Mouse (Mus musculus): ENCODE measurements around the gene Fxyd1. TPM values are rescaled to one million over a fixed set of nuclear protein-coding genes. Genes with fewer than 3 reads are reported as not detected.

The Fxyd1 gene
- total RNA-seq, 1 experiment from 2014 or later = 151 TPM

DNA sequence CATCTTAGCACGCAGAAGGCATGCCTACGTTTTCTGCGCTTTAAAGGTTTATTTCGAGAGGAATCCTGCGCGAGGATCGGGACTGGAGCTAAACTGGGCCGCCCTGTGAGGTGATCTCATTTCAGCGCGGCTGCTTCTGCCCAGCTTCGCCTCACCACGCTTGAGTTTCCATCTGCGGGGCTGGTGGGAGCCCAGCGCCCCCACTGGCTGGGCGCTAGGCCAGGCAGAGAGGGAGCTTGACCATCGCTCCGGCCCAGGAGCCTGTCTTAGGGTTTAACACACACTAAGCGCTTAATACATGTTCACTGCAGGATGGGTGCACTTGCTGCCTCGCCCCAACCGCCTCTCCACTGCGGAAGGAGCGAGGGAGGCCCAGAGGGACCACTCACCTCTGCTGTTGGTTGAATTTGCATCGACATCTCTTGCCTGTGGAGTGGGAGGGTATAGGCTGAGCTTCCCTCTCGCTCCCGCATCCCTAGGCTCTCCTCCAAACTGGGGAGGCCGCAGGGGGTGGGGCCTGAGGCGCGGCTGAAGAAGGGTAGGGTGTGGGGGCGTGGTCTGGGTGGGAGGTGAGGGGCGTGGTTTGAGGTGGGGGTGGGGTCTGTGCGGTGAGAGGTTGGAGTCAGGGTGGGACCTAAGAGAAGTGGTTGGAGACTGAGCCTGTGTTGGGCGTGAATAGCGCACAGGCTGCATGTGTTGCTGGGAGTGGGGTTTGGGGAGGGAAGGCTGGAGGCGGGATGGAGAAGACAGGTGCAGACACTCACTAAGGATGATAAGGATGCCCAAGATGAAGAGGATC lies 4.2 kb downstream of the Fxyd1 start:
- DNase-seq = no peak

DNA sequence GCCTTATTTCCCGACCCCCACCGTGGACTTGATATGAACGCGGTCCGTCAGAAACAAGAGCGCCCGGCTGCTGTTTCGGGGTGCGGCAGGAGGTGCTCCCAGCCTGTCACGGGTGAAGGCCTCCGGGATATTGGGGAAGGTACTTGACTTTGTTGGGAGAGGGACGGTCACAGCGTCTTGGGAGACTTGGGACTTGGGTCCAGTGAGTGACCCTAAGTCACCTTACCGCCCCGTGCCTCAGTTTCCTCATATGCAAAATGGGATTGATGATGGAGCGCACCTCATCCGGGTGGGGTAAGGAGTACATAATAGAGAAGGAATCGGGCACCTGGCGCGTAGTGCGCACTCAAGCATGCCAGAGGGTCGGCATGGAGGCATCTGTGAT lies 4.8 kb downstream of the Fxyd1 start:
- DNase-seq = no peak

DNA sequence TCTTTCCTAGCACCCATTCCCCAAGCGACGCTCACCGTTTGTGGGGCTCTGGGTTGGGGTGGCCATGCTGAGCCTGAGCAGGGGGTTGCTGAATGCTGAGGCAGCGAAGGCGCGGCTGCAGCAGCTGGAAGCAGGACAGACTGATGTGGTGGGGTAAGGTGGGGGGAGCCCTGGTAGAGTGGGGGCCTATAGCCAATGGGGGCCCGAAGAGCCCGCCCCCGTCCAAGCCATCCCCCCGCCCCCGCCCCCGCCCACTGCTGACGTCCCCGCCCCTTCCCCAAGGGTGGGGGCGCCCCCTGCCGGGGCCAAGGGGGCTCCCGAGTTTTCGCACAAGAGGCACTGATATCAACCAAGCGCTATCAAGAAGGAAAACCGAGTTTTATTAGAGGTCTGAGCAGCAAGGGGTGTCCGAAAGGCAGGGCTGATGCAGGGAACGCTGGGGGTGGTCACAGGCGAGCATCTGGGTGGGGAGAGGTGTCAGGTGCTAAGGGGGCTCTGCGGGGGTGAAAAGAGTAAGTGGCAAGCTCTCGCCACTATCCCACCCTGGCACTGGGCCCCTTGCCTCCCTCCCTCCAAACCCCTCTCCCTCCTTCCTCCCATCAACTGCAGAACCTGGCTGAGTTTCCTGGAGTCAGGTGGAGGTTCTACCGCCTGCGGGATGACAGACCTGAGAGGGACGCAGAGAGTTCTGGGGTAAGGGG lies 5.5 kb downstream of the Fxyd1 start, which contains the start of gene Fxyd7:
Gene Fxyd7 (minus strand): TSS at position 147 of the 701 bp plus-strand sequence.
- no peak for DNase-seq

DNA sequence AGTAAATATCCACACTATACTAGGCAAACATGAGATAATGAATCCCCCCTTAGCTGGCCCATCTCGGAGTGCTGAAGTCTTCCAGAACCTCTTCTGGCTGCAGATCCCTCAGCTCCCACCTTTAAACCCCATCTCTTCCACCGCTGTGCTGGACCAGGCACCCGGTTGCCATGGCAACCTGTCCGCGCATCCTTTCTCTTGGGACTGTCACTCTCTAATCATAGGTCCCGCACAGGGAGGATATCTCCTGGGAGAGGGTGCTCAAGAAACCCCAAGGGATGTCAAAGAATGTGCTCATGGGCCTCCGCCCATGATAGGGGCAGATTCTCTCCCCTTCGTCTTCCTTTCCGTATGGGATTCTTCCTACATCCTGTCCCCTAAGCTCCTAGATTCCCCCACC lies 6.1 kb downstream of the Fxyd1 start:
- DNase-seq = no peak

DNA sequence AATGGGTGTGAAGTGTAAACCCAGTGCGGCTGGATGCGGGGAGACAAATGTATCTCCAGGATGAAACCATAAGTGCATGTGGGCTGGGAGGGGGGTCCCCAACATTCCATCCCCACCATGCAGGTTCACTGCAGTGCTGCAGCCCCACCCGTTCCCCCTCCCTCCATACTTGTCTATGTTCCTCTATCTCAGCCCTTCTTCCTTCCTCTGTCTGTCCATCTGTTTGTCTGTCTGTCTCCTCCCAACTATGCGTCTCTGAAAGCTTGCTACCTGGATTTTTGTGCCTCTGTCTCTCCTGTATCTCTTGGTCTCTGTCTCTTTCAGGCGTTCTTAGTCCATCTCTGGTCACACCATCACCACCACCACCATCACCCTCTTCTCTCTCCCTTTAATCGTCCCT lies 6.5 kb downstream of the Fxyd1 start:
- no peak for DNase-seq

DNA sequence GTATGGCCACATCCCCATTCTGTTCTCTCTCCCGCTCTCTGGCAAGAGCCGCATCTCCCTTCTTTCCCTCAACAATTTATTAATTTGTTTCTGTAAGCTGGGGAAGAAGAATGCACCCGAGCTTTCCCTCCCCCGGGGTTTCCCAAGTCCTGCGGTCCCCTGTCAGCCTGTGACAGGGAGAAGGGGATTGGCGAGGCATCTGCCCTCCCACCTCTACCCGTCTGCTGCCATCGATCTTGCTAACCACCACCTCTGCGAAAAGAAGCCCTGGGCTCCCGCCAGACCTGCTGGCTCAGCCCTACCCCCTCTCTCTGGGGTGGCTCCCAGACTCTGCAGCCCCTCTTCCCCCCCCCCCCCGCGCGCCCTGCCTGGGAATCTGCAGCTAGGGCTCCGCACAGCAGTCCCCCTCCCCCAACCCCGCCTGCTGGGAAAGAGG lies 7.1 kb downstream of the Fxyd1 start:
- no peak for DNase-seq

DNA sequence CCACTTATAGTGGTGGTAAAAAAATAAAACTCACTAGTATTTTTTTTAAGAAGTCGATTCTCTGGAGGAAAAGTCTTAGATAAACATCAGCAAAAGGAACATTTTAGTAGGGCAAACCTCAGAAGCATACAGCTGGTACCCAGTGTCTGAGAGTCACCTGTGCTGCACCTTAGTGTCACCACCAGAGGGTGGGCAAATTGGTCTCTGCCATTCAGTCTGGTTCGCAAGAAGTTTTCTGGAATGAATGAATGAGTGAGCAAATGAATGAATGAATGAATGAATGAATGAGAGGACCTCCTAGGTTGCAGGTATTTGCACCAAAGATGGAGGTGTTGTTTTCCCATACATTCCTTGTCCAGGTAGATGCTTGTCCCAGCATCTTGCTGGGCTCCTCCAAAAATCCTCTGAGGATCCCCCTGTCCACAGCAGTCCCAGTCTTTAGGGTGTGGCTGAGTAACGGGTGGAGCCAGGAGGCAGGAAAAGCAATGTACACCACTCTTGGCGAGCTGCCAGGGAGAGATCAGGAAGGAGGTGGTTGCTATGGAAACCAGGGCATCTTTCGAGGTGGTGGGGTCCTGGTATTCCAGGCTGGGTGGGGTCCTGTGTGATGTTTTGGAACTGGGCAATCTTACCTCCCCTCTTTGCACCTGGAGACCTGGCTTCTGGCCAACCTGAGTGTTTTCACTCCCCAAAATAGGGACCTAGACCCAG lies 7.7 kb downstream of the Fxyd1 start:
- DNase-seq = no peak

DNA sequence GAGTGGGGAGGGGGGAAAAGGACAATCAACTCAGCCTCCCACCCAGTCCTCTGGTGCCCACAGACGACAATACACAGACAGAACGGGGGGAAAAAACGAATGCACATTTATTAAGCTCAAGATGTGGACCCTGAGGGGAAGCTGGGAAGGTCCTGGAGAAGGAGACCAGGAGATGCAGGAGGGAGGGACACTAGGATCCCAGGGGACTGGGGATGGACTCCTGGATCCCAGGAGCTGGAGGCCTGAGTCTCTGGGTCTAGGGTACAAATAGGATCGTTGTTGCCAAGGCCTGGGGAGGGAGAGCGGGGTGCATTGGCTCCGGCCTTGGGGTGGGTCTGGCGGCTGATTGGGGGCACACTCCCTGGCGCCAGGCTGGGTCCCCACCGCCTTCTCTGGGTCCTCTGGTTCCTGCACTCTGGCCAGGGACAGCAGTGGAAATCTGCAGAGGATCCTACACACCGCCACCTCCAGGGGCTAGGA lies 14.5 kb downstream of the Fxyd1 start, which contains the start of gene Fxyd5:
Gene Fxyd5 (minus strand): TSS at position 51 of the 480 bp plus-strand sequence.
- DNase-seq = no peak

DNA sequence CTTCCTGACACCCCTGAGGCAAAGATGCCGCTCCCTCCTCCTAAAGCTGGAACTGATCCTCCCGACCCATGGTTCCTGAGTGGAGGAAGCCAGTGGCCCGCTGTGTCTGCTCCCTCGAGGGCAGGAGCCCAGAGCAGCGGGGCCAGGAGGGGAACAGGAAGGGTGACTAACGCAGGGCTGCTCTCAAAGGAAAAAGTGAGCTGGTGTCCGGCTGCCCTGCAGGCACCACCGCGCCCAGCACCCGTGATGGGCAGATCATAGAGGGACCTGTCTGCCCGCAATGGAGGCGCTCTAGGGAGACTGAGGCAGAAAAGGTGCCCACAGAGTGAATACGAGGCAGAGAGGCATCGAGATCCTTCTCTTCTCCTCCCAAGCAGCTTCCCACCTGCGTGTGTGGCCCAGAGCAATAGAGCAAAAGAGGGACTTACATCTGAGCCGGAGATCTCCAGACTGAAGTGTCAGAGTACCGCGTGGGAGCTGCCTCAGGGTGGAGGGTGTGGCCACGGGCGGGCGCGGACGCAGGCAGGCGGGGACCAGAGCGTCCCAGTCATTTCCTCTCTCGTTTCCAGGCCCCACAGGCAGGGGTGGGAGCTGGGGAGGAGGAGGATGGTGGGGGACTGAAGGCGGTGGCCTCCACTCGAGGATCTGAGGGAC lies 15.2 kb downstream of the Fxyd1 start:
- DNase-seq = peak; percentile 65

DNA sequence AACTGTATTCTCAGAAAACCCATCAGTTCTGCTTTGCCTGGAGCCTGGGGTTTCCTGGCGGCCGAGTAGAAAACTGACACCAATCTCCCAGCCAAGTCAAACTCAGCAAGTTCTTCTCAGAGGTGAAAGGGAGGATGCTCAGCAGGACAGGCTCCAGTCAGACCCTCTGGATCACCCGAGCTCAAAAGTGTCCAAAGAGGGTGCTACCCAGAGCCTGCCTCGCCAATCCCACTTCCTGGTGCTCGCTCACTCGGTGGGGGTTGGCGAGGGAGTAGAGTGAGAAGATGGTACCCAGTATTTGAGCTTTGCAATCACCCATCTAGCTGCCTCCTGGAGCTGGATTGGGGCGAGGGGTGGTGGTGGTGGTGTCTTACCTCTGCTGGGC lies 16.0 kb downstream of the Fxyd1 start:
- DNase-seq = no peak

DNA sequence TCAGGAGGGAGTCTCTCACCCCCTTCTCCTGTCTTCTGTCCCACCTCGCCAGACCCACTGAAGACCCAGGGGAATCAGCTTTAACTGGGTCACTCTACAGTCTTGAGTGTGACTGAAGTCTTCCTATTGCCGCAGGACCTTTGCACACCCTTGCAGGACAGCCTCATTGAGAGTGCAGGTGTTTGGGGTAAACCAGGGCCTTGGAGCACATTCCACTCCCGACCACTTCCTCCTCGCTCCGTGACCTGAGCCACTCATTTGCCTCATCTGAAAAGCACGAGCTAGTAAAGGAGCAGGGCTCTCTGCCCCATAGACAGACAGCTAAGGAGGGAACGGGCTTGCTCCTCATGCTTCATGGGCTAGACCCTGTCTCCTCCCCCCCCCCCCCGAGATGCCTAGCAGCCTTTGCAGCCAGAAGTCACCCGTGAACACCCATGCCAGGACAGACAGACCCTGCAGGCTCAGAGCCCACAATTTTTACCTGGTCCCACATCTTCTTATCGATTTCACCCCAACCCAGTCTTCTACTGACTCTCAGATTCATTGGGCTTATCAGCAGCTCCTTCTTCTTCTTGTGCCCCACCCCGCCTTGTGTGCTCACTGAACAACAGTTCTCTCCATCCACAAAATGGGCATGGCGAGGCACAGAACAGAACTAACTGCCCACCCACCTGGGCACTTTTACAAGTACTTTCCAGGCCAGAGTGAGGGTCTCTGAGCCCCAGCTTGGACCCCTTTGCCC lies 16.5 kb downstream of the Fxyd1 start:
- DNase-seq = no peak

DNA sequence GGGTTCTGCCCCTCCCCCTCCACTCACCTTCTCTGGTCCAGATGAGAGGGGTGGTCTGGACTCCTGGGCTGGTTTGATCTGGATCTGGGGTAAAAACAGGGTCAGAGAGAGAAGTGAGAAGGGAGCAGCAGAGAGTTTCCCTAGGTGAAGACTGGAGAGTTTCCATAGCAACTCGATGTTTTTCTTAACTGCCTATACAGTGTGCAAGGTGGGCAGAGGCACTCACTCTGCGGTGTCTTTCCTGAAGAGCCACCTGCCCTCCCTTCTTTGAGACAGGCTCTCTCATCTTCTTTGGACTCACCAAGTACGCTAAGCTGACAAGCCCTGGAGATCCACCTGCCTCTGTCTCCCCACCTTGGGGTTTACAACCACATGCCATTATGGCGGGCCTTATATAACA lies 18.0 kb downstream of the Fxyd1 start:
- DNase-seq = no peak

DNA sequence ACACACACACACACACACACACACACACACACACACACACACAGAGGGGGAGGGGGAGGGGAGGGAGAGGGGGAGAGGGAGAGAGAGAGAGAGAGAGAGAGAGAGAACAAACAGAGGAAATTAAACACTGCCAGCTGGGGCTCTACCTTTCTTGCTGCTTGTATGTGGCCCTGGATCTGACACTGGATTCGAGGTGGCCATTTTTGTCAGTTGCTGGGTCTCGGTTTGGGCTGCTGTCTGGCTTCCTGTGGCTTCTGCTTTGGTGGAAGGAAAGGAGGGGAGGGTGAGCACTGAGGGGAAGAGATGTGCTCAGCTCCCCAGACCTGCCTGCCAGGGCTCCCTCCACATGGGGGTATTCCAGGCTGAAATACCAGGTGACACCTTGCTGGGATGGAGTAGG lies 19.3 kb downstream of the Fxyd1 start:
- DNase-seq = no peak

DNA sequence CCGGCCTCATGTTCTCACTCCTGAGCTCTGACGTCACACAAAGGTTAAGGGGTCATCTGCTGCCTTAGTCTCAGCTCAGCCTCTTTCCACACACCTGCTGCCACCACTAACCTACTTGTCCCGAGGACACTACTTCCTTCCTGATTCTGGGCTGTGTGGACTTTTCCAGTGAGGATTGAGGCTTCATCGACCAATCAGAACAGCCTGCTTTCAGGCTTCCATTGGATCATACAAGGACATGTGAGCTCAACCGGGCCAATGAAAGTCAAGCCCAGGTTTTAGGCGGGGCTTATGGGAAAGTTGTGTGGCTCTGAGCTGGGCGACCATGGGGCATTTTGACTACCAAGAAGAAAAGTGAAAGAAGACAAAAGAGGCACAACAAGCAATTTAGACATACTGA lies 20.1 kb downstream of the Fxyd1 start:
- DNase-seq = no peak

DNA sequence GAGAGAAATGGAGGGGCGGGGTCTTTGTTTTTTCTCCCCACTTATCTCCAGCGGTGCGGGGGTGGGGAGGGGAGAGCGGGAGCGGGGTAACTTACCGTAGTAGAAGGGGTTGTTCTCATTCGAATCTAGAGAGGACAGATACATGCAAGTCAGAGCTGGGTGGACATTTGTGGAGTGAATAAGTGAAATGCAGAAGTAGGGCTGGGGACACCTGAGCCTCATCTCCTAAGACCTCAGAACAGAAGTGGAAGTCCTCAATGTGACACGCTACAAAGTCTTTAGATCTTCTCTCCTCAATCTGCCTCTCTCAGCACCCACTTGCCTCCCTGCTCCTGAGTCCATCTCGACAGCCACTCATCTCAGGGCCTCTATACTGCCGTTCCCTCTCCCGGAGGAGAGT lies 21.7 kb downstream of the Fxyd1 start:
- DNase-seq = no peak

DNA sequence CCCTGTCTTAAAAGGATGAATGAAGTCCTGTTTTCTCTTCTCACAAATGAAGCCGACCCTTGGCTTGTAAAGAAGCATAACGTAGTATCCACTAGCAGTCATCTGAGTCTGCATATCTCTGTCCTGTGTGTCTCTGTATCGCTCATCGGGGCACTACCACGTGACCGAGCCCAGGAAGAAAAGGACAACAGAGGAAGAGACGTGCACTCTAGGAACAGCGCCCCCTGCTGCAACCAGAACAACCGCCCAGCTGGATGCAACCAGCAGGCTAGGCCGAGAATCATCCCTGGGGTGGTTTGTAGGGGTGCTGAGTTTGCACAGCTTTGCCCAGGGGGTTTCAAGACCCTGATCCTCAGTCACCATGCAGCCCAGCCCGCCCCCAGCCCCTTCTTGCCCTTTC lies 22.2 kb downstream of the Fxyd1 start:
- no peak for DNase-seq

DNA sequence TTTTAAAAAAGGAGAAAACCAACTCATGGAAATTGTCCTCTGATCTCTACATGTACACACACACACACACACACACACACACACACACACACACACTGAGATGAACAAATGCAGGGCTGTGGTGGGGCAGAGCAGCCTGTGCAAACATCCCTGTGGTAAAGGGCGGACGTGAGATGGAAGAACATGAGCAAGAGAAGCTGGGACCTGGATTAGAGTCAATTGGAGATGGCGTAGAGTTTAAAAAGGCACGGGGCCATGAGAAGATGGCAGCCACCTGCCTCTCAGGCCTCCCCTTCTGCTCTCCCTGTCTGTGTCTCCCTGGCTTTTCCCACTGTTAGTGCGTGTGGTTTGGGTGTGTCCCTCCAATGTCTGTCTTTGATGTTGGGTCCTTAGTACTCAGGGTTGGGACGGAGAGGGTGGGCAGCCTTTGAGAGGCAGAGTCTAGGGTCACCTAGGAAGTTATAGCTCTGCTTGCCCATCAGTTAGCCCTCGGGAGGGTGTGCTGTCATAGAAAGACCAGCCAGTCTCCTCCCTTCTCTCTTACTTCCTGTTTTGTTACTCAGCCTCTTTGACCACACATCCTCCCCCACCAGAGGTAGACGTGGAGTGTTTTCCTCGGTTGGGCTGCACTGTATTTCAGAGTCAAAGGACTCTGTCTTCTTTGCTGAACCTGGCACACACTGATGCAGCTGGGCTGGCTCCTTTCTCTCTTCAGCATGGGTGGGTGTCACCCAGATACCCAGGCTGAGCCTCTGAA lies 23.4 kb downstream of the Fxyd1 start:
- DNase-seq = no peak

DNA sequence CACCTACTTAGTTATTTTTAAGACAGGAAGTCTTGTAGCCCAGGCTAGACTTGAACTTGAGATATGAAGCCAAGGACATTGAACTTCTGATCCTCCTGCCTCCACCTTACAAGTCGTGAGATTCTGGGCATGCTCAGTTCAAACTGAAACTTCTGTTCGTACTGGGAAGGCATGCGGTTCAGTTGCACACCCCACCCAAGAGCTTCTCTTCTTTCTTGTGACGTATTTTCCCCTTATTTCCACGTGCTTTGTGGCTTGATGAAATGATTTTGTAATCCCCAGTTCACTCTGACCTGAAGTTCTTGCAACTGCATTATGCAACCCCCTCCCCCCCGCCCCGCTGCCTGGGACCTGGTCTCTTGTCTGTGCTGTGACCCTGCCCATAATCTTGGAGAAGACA lies 25.3 kb downstream of the Fxyd1 start:
- DNase-seq = no peak

DNA sequence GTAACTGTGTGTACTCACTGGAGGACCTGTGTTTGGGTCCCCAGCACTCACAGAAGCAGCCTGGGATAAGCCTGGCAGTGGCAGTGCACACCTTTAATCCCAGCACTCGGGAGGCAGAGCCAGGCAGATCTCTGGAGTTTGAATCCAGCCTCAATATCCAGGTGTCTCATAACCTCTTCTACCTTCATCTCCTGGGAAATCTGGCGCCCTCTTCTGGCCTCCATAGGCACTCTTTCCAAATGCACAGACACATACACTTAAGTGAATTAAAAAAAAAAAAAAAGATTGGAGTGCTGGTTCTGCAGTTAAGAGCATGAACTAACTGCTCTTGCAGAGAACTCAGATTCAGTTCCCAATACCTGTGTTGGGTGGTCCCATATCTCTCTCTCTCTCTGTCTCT lies 26.3 kb downstream of the Fxyd1 start:
- DNase-seq = no peak

DNA sequence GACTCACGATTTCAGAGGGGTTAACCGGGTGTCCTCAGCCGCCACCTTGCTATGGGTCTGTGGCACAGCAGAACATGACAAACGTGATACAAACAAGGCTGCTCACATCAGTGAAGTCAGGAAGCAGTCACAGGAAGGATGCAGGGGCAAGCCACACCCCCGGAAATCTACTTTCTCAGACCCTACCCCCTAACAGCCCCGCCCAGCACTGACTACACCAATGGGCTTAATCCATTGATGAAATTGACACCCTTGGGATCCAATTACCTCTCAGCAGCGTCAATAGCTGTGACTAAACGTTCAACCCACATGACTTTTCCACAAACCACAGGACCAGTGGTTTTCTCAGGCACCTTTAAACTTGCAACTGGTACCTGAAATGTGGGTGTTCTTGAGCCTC lies 28.4 kb downstream of the Fxyd1 start:
- no peak for DNase-seq
